In genomic region chr7:91090317-91090829, GRCm38 (mm10) we compare ENCODE assay signal across 9 mouse cellular contexts.
A peak's percentile ranks its signal among the peaks of the same experiment; 100 is the strongest.
DNase-seq lines count a peak whose midpoint lies in the region; ATAC-seq lines count a peak whose summit lies in the region.
"Had no signal": no experiment of that assay in that cellular context is flagged by ENCODE, and none has a peak within 500 bp of the region (broad histone marks: within the 10 kb centered on the region; RNA-seq: fewer than 3 reads in every experiment).

No protein-coding gene starts in this region.

- H3K36me3 ChIP-seq in midbrain, embryonic 12.5 days, result no peaks in the 10 kb centered on the region
- H3K36me3 ChIP-seq: lung, embryonic 15.5 days had no signal

- peak overlapping the region; percentile 65 for H3K4me2 ChIP-seq in midbrain, embryonic 12.5 days (replicated peaks)

- no peaks in the 10 kb centered on the region for H3K9me3 ChIP-seq in midbrain, embryonic 12.5 days
- H3K9me3 ChIP-seq: lung, embryonic 15.5 days had no signal

- H3K9ac ChIP-seq in midbrain, embryonic 12.5 days (replicated peaks), result no peak overlapping the region
- H3K9ac ChIP-seq: lung, embryonic 15.5 days had no signal

- no peak overlapping the region for H3K27ac ChIP-seq in midbrain, embryonic 12.5 days (replicated peaks)
- H3K27ac ChIP-seq: lung, embryonic 15.5 days had no signal

- peak overlapping the region; percentile 40 for H3K4me3 ChIP-seq in midbrain, embryonic 12.5 days
- H3K4me3 ChIP-seq: lung, embryonic 15.5 days had no signal

- H3K27me3 ChIP-seq in midbrain, embryonic 12.5 days, result peaks cover 8% of the 10 kb centered on the region; the same call in 1 of the 2 replicates

- peak; percentile 33 to 39 for DNase-seq in frontal cortex, postnatal 36 days (ENCODE audit: low spot score in 2 of 2)
- no peak for DNase-seq in frontal cortex, postnatal 14 days (ENCODE audit: low spot score in 2 of 2)
- peak; percentile 29 for DNase-seq in right cerebral cortex, adult 18-20 months
- no peak for DNase-seq in right cerebral cortex, postnatal 14 days
- no peak for DNase-seq in lung, postnatal 14 days
- no peak for DNase-seq in liver

- no peak; the same call in 1 of the 2 replicates for ATAC-seq in midbrain, embryonic 12.5 days (ENCODE audit: low FRiP score, low read depth)
- ATAC-seq in megakaryocyte progenitor cell, adult 5-6 weeks (replicated peaks; ENCODE audit: poor library complexity), result no peak

- peaks cover 10% of the 10 kb centered on the region; the same call in 1 of the 2 replicates for H3K4me1 ChIP-seq in midbrain, embryonic 12.5 days
- H3K4me1 ChIP-seq: lung, embryonic 15.5 days had no signal

- 51% methylated on average over 5 of the region's 5 CpGs for WGBS in midbrain, embryonic 12.5 days

Comparison
In these comparisons a context has a peak if more than half of its experiments do, and no peak if none do; other contexts are left out.
1. DNase-seq: peak in frontal cortex, postnatal 36 days (2 of 2) and right cerebral cortex, adult 18-20 months (single experiment); none in frontal cortex, postnatal 14 days (0 of 2), right cerebral cortex, postnatal 14 days (single experiment), lung, postnatal 14 days (single experiment) and liver (single experiment).